Mouse (Mus musculus) lung, embryonic 16.5 days (tissue): Measurements from ENCODE around the gene Ablim1. TPM values are rescaled to one million over a fixed set of nuclear protein-coding genes. Genes with fewer than 3 reads are reported as not detected.
A peak's percentile ranks its signal among the peaks of the same experiment; 100 is the strongest.

Source experiments
- ATAC-seq: fragments of 200-750 bp; cut with Nextera tagmentation; 2 replicates; pipeline ENCODE4 v1.8.0; 2017; ENCODE audit warnings: low read depth, mild to moderate bottlenecking, moderate library complexity
- H3K27ac ChIP-seq: fragments of 300-500 bp; sonication (generic); 2 replicates; pipeline ENCODE4 v1.5.1; 2014; ENCODE audit warnings: mild to moderate bottlenecking, control low read depth, low read length
- H3K27me3 ChIP-seq: fragments of 300-500 bp; sonication (generic); 2 replicates; pipeline ENCODE4 v1.6.1; 2014; ENCODE audit warnings: low read depth, low read length, mixed read lengths; ENCODE audit not compliant: control insufficient read depth, insufficient read depth
- H3K36me3 ChIP-seq: fragments of 300-500 bp; sonication (generic); 2 replicates; pipeline ENCODE4 v1.6.1; 2014; ENCODE audit warnings: low read length; ENCODE audit not compliant: control insufficient read depth, insufficient read depth
- H3K4me1 ChIP-seq: fragments of 300-500 bp; sonication (generic); replicated peaks from 2 replicates; pipeline ENCODE4 v1.6.1; 2014; ENCODE audit warnings: low read length, mixed read lengths; ENCODE audit not compliant: control insufficient read depth, insufficient read depth
- H3K4me2 ChIP-seq: fragments of 300-500 bp; sonication (generic); 2 replicates; pipeline ENCODE4 v1.6.1; 2014; ENCODE audit warnings: low read depth, low read length, control low read depth
- H3K4me3 ChIP-seq: fragments of 300-500 bp; sonication (generic); 2 replicates; pipeline ENCODE4 v1.5.1; 2014; ENCODE audit warnings: mild to moderate bottlenecking, low read length, control low read depth
- H3K9ac ChIP-seq: fragments of 300-500 bp; sonication (generic); 2 replicates; pipeline ENCODE4 v1.6.1; 2014; ENCODE audit warnings: low read length, control low read depth
- H3K9me3 ChIP-seq: fragments of 300-500 bp; sonication (generic); 2 replicates; pipeline ENCODE4 v1.6.1; 2016; ENCODE audit warnings: low read length; ENCODE audit not compliant: control insufficient read depth
- WGBS: fragments of 180-500 bp; shearing (Covaris S2); extraction: QIAGEN DNeasy Blood & Tissue Kit; methylation state at CpG from one replicate; pipeline ENCODE4 v1.1.7; 2014; 5-methylcytosine and 5-hydroxymethylcytosine counted together
- polyA plus RNA-seq: library from polyadenylated mRNA; unstranded; fragments of >200 nt; fragmentation: Nextera tagmentation; extraction: Ambion mirVana; gene quantifications from 2 replicates; pipeline ENCODE4 v1.2.1, GENCODE M21; 2015

The Ablim1 gene
- polyA plus RNA-seq, 1 experiment from 2014 or later, result 54.5 TPM

DNA sequence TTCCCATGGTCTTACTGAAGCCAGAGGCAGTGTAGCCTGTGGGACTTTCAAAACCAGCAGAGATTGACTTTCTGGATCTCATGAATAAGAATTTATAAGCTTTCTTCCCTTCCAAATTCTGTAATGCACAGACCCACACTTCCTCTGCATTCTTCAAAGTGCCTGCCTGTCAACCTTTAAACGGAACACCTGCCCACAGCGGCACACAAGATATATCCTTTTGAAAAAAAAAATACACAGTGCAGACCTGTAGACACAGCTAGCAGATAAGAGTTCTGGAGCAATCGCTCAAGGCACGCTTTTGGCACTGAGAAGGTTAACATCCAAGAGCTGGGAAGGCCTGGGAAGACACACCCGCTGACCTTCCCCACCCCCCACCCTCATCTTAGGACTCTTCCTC, 199.8 kb downstream of the Ablim1 start:
- no peak overlapping the region for H3K9ac ChIP-seq
- no peaks in the 10 kb centered on the region for H3K27me3 ChIP-seq
- 42% methylated on average over 5 of the region's 5 CpGs for WGBS
- H3K4me1 ChIP-seq, result peaks cover 42% of the 10 kb centered on the region
- no peak overlapping the region for H3K4me3 ChIP-seq
- H3K9me3 ChIP-seq, result no peaks in the 10 kb centered on the region
- H3K4me2 ChIP-seq, result no peak overlapping the region
- no peak for ATAC-seq
- no peaks in the 10 kb centered on the region for H3K36me3 ChIP-seq
- H3K27ac ChIP-seq, result no peak overlapping the region

GRCm38 (mm10) chr19:57113975-57114374, 200.7 kb downstream of the Ablim1 start:
- Histone ChIP-seq H3K36me3 (no peaks in the 10 kb centered on the region), H3K27me3 (no peaks in the 10 kb centered on the region), H3K4me1 (peaks cover 37% of the 10 kb centered on the region), H3K9me3 (no peaks in the 10 kb centered on the region), H3K9ac (no peak overlapping the region), H3K4me2 (no peak overlapping the region), H3K4me3 (no peak overlapping the region), H3K27ac (no peak overlapping the region)
- WGBS, result 95% methylated on average over 8 of the region's 8 CpGs
- ATAC-seq, result no peak

DNA sequence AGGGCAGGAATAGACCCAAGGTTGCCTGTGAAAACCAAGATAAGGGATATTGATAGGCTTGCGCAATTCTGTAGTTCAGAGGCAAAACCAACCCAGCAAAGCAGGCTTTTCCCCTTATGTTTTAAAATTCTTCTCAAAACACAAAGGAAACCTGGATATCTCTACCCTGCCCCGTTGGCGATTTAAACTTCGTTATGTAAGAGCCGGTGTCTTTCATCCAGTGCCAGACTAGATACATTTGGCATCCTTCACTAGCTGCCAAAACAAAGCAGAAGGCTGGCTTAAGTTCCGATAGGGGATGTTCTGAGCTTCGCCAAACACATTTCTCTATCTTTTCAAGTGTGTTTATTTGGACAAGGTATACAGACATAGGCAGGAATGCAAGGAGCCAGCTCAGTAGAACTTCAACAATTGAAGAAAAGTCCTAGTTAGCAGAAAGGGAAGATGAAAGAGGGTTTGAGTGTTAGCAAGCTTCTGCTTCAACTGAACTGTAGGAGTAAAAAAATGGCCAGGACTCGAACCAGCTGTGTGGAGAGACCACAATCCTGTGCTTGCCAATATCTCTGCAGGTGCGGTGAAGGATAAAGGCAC, 201.8 kb downstream of the Ablim1 start:
- 23% methylated on average over 9 of the region's 9 CpGs for WGBS
- Histone ChIP-seq H3K36me3 (no peaks in the 10 kb centered on the region), H3K27ac (peak overlapping the region; percentile 71), H3K4me1 (peaks cover 30% of the 10 kb centered on the region), H3K4me3 (no peak overlapping the region), H3K4me2 (no peak overlapping the region), H3K9ac (no peak overlapping the region), H3K9me3 (no peaks in the 10 kb centered on the region), H3K27me3 (no peaks in the 10 kb centered on the region)
- 0 out of 2 replicates have a peak, but pooled peaks have one; percentile 10 for ATAC-seq

GRCm38 (mm10) chr19:57112231-57112815, 202.4 kb downstream of the Ablim1 start:
- 0 out of 2 replicates have a peak, but pooled peaks have one; percentile 3 for ATAC-seq
- no peak overlapping the region for H3K4me3 ChIP-seq
- H3K9ac ChIP-seq, result no peak overlapping the region
- WGBS, result 52% methylated on average over 8 of the region's 8 CpGs
- H3K4me2 ChIP-seq, result no peak overlapping the region
- H3K27me3 ChIP-seq, result no peaks in the 10 kb centered on the region
- H3K9me3 ChIP-seq, result no peaks in the 10 kb centered on the region
- no peaks in the 10 kb centered on the region for H3K36me3 ChIP-seq
- H3K4me1 ChIP-seq, result peaks cover 24% of the 10 kb centered on the region
- H3K27ac ChIP-seq, result peak overlapping the region; percentile 71; the same call in 1 of the 2 replicates

GRCm38 (mm10) chr19:57111301-57111700, 203.4 kb downstream of the Ablim1 start:
- Histone ChIP-seq H3K9ac (no peak overlapping the region), H3K4me1 (peaks cover 15% of the 10 kb centered on the region), H3K27ac (no peak overlapping the region), H3K36me3 (no peaks in the 10 kb centered on the region), H3K4me3 (no peak overlapping the region), H3K4me2 (no peak overlapping the region), H3K9me3 (no peaks in the 10 kb centered on the region), H3K27me3 (no peaks in the 10 kb centered on the region)
- WGBS, result 64% methylated on average over 6 of the region's 6 CpGs
- ATAC-seq, result no peak

DNA sequence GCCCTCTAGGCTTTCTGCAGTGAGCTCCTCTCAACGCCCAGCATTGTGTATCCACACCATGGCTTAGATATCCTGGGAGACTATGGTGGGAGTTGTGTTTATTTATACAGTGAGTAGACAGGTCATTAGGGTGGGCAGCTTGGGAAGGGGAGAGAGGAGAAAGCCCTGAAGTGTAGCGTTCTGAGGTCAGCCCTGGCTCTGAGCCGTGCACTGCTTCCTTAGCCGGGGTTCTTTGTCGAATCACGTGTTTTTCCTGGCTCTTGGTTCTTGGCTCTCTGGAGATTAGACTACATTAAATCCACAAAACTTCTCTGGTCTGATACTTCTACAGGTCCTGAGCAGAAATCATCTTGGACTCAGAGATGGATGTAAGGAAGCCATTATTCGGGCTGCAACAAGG, 205.1 kb downstream of the Ablim1 start:
- Histone ChIP-seq H3K4me1 (peaks cover 10% of the 10 kb centered on the region; the same call in 1 of the 2 replicates), H3K36me3 (no peaks in the 10 kb centered on the region), H3K4me3 (no peak overlapping the region), H3K9me3 (no peaks in the 10 kb centered on the region), H3K9ac (no peak overlapping the region), H3K27me3 (no peaks in the 10 kb centered on the region), H3K4me2 (no peak overlapping the region), H3K27ac (no peak overlapping the region)
- WGBS, result 45% methylated on average over 7 of the region's 7 CpGs
- ATAC-seq, result no peak

GRCm38 (mm10) chr19:57106513-57106912, 208.2 kb downstream of the Ablim1 start:
- Histone ChIP-seq H3K36me3 (no peaks in the 10 kb centered on the region), H3K4me2 (no peak overlapping the region), H3K4me1 (peaks cover 21% of the 10 kb centered on the region), H3K27ac (no peak overlapping the region), H3K4me3 (no peak overlapping the region), H3K9me3 (no peaks in the 10 kb centered on the region), H3K9ac (no peak overlapping the region), H3K27me3 (no peaks in the 10 kb centered on the region)
- 76% methylated on average over 6 of the region's 6 CpGs for WGBS
- ATAC-seq, result no peak

- Histone ChIP-seq H3K4me1 (peaks cover 21% of the 10 kb centered on the region), H3K9ac (no peak overlapping the region), H3K9me3 (no peaks in the 10 kb centered on the region), H3K36me3 (no peaks in the 10 kb centered on the region), H3K27ac (no peak overlapping the region), H3K4me3 (no peak overlapping the region), H3K27me3 (no peaks in the 10 kb centered on the region), H3K4me2 (no peak overlapping the region)
- 94% methylated on average over 3 of the region's 3 CpGs for WGBS
- no peak for ATAC-seq
Observed at GRCm38 (mm10) chr19:57106031-57106430, 208.7 kb downstream of the Ablim1 start.

DNA sequence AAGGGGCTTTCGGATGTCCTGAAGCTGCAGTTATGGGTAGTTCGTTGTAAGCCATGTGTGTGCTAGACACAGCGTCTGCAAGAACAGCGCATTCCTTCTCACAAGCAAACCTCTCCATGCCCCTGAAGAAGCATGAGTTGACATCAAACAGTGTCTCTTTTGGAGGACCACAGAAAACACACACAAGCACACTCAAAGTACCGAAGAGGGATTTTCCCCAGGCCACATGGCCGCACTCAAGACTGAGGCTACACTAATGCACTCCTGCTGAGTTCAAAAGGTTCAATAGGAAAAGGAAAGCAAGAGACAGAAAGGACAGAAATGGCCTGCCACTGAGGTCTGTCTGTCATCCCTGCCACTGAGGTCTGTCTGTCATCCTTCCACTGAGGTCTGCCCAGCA, 209.6 kb downstream of the Ablim1 start:
- Histone ChIP-seq H3K4me3 (no peak overlapping the region), H3K9me3 (no peaks in the 10 kb centered on the region), H3K27ac (no peak overlapping the region), H3K4me2 (no peak overlapping the region), H3K36me3 (no peaks in the 10 kb centered on the region), H3K27me3 (no peaks in the 10 kb centered on the region), H3K4me1 (peaks cover 21% of the 10 kb centered on the region), H3K9ac (no peak overlapping the region)
- 60% methylated on average over 6 of the region's 6 CpGs for WGBS
- no peak for ATAC-seq
